Mouse (Mus musculus): ENCODE measurements around the gene Gpr55.

DNA sequence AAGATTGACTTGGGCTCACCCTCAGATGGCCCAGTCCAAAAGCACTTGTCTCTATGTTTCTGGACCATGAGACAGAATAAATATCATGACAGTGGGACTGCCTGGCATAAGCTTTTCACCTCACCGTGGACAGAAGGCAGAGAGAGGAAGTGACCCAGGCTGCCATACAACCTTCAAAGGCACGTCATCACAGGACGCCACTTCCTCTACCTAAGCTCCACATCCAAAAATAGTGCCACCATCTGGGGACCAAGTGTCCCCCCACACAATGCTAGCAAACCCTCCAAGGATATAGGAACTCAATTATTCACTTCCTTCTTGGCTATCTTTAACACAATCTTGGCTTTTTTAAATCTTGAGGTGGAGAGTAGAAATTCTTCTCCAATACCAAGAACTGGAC lies 1.3 kb upstream of the Gpr55 start:
- no peak for TF ChIP-seq ZC3H11A (IDR thresholded peaks at IDR 0.05; ENCODE audit: borderline replicate concordance, low read depth, low read length)
- TF ChIP-seq CHD2 (IDR thresholded peaks at IDR 0.05; ENCODE audit: low read depth, low read length) = no peak

Data from ES-E14 (cell line).